Mouse (Mus musculus) erythroid progenitor cell, adult 5-6 weeks (primary cell): ENCODE results near the gene Gramd1c. TPM values are rescaled to one million over a fixed set of nuclear protein-coding genes. Genes with fewer than 3 reads are reported as not detected.

Experiments used
- ATAC-seq: replicated peaks from 2 replicates; pipeline ENCODE4 v1.8.0; 2016; ENCODE audit warnings: moderate number of reproducible peaks, mild to moderate bottlenecking, moderate TSS enrichment, inconsistent platforms; ENCODE audit not compliant: poor library complexity, low FRiP score, severe bottlenecking
- total RNA-seq, 2 experiments: library from RNA; stranded (forward) in 1 of 2; stranded (reverse) in 1 of 2; fragments of 150-400 nt in 1 of 2; fragments of 186-747, 209-891 nt in 1 of 2; gene quantifications; 2 replicates each; pipeline versions ENCODE4 v1.2.3 to v1.2.4; 2015 to 2017; ENCODE audit warnings: low replicate concordance in 2 of 2

Gramd1c gene
- total RNA-seq, 2 experiments from 2014 or later, result 0.84 to 1.2 TPM

DNA sequence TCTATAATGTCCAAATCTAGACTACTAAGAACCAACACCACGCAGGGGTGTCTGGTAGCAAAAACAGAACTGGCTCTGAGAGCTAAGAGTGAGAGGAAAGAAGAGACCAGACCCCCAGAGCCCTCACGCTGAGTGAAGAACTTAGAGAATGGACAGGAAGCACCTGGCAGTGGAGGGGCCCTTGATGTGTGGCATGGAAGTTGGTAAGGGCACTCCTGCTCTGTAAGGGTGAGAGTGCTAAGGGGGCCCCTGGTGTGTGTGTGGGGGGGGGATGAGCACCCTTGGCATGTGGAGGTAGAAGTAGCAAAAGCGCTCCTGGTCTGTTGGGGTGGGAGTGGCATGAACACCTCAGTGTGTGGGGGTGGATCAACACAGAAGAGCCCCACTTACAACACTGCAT is 92.7 kb downstream of the Gramd1c start:
- no peak for ATAC-seq

- no peak for ATAC-seq
These were observed 97.3 kb downstream of the Gramd1c start for GRCm38 (mm10) chr16:43965781-43966389.

DNA sequence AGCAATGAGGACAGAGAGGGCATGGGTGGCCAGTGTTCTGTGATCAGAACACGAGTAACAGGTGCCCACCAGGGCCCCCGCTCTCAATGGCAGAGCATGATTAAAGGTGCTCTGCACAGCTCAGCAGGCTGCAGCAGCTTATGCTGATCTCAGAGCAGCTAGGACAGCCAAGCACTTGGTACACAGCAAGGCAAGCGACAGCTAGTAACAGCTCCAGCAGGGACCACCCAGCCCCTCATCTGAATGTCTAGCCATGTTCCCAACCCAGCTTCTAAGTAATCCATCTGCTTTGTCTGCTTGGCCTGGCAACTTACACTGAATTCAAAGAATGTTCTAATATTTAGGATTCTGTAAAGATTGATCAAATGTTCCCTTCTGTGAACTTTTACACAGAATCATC is 99.4 kb downstream of the Gramd1c start:
- ATAC-seq, result no peak

DNA sequence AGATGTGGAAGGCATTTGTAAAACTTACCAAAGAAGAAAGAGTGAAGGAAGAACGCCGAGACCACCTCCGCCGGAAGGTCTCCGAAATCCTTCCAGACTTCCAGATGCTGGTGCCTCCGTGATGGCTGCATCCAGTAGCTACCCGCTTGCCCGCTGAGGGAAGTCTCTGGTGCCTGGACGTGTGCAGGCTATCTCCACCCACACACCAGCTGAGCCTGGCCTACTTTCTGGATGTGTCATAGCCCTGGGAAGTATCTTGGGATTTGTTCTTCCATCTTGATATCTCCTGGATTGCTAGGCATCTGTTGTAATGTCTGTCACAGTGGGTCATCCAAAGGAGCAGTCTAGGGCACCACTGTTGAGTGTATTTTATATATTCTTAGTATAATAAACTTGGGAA is 99.9 kb downstream of the Gramd1c start:
- ATAC-seq, result no peak

DNA sequence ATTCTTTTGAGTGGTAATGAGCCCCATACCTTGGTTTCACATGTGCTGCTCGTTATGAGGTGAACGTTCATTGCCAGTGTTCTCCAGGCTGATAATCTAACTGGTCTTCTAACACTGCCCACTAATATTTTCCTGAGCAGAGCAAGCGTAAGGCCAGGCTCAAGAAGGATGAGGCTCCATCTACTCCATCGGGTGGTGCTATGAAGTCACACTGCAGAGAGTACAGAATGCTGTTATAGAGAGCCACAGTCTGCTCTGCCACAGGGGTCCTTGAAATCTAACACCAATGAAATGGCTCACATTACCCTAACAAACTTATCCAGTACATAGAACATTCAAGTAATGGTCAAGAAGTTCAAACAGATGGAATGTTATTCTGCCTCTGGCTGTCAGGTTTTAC is 105.1 kb downstream of the Gramd1c start:
- no peak for ATAC-seq

GRCm38 (mm10) chr16:43954913-43955312 is 108.2 kb downstream of the Gramd1c start:
- no peak for ATAC-seq

DNA sequence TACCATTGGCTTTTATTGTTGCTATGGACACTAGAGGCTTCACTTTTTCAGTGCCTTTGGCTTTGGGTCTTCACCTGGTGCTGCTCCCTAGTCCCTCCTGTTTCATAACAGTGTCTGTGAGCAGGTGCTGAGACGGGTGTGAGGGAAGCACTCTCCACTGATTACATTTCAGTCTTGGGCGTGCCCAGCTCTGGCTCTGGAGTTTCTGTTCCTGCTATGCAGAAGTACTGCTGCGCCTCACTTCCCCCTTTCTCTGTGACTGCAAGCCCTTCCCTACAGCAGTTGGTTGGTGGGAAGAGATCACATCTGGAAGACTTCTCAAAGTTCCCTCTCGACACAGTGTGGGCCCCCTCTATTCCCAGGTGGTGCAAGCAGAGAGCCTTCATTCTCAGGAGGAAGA is 111.6 kb downstream of the Gramd1c start:
- peak; percentile 34; the same call in 1 of the 2 replicates for ATAC-seq

- no peak for ATAC-seq
These were observed 117.3 kb downstream of the Gramd1c start for GRCm38 (mm10) chr16:43945869-43946268.

DNA sequence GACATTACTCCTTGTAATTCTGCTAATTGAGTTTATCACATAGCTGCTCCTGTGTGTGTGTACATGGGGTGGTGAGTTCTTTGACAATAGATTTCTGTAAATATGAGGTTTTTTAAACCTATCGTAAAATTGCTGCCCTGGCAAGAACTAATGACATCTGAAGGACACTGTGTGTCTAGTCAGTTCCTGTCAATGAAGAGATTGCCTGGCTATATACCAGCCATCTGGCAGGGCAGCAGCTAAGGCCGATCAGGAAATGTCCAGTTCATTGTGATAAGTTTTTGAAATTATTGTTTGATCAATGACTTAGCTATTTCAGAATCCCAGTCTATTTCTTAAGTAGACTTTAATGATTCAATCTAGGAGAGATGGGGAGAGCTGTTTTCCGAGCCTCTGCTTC is 117.8 kb downstream of the Gramd1c start:
- ATAC-seq, result no peak

- ATAC-seq, result no peak
These were observed 122.3 kb downstream of the Gramd1c start for GRCm38 (mm10) chr16:43940846-43941245.

DNA sequence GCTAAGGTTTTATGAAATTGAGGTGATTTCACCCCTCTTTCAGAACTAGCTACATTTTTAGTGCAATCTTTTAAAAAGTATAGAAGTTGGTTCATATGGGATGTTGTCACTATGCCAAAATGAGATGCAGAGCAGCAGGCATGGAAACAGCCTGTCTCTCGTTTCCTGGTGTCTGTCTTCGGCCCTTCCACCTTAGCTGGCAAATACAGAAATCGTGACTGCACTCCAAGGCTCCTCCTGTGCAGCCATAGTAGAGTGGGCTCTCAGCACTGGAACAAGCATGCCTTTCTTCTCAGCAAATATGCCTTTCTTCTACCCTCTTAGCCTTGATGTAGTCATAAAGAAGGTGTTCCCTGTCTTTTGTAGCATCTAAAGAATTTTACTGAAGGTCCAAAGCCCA is 127.3 kb downstream of the Gramd1c start:
- no peak for ATAC-seq

GRCm38 (mm10) chr16:43935367-43935766 is 127.8 kb downstream of the Gramd1c start:
- no peak for ATAC-seq

DNA sequence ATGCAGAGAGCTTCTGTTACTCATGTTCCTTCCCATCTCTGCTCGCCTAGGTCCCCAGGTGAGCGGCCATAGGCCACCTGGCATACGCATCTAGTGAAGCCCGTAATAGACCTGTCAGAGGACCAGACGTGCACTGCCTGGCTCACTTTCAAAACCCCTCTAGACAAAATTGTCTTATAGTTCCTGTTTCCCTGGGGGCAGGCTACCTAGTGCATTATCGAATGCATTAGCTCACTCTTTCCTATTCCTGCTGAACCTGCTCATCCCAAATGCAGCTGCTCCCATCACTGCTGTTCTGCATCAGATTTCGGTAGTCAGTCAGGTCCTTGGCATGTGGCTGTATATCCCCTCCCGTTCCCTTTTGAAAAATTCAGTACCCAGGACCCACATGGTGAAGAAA is 128.3 kb downstream of the Gramd1c start:
- no peak for ATAC-seq

GRCm38 (mm10) chr16:43933041-43933440 is 130.1 kb downstream of the Gramd1c start:
- no peak for ATAC-seq

DNA sequence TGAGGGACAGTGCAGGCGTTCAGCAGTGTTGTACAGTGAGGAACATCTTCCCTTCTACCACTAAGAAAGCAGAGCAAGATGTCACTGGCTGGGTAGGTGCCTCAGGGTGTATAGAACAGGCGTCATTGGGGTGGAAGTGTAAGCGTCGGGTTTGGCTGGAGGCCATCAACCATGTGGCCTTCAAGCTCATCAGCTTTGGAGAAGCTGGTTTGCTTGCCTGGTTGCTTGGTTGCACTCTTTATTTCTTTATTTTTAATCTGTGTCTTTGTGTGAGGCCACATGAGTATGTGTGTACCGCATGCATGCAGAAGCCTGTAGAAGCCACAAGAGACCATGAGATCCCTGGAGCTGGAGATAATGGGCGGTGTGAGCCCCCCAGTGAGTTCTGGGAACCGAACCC is 130.8 kb downstream of the Gramd1c start:
- no peak for ATAC-seq

- no peak for ATAC-seq
These were observed 131.6 kb downstream of the Gramd1c start for GRCm38 (mm10) chr16:43931502-43931901.

DNA sequence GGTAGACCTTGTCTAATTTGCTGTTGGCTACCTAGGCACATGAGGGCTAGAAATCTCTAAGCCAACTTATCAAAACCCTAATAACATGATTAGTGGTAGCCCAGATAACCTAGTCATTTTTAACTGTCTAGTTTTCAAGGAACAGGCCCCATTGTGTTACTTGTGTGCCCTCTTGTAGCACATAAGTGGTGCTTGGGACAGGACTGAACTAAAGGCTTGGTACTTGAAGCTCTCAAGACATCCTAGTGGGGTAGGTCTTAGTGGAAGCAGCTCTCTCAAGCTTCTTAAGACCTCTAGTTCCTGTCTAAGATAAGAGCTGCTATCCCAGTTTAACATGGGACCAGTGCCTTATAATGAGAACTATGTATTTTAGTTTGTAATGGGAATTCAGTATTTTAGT is 132.6 kb downstream of the Gramd1c start:
- ATAC-seq, result no peak

Other genes with a start within 250 kb of the Gramd1c start
- gene Ccdc191, start 173.5 kb downstream of the Gramd1c start, total RNA-seq (2015; ENCODE audit: low replicate concordance), result 1.1 and 1.3 TPM in 2 replicates
- 0.77 and 3.3 TPM in 2 replicates for gene Ccdc191, start 173.5 kb downstream of the Gramd1c start, total RNA-seq (2017; ENCODE audit: low replicate concordance)
- 1.3 and 6.5 TPM in 2 replicates for gene Qtrt2, start 136.5 kb downstream of the Gramd1c start, total RNA-seq (2015; ENCODE audit: low replicate concordance)
- gene Qtrt2, start 136.5 kb downstream of the Gramd1c start, total RNA-seq (2017; ENCODE audit: low replicate concordance), result 2.6 and 2.7 TPM in 2 replicates
- gene Zdhhc23, start 83.6 kb downstream of the Gramd1c start, total RNA-seq (2015; ENCODE audit: low replicate concordance), result 1.7 and 2.2 TPM in 2 replicates
- gene Zdhhc23, start 83.6 kb downstream of the Gramd1c start, total RNA-seq (2017; ENCODE audit: low replicate concordance), result 0.51 TPM in 1 of 2 replicates, not detected in the other
- gene Atp6v1a, start 76.4 kb upstream of the Gramd1c start, total RNA-seq (2015; ENCODE audit: low replicate concordance), result 13.0 TPM in 2 replicates
- gene Atp6v1a, start 76.4 kb upstream of the Gramd1c start, total RNA-seq (2017; ENCODE audit: low replicate concordance), result 16.3 and 18.0 TPM in 2 replicates
- 34.0 and 35.0 TPM in 2 replicates for gene Naa50, start 76.5 kb upstream of the Gramd1c start, total RNA-seq (2015; ENCODE audit: low replicate concordance)
- gene Naa50, start 76.5 kb upstream of the Gramd1c start, total RNA-seq (2017; ENCODE audit: low replicate concordance), result 36.5 and 47.6 TPM in 2 replicates
- 24.3 and 30.3 TPM in 2 replicates for gene Usf3, start 109.9 kb upstream of the Gramd1c start, total RNA-seq (2015; ENCODE audit: low replicate concordance)
- 13.1 and 16.0 TPM in 2 replicates for gene Usf3, start 109.9 kb upstream of the Gramd1c start, total RNA-seq (2017; ENCODE audit: low replicate concordance)